Mouse (Mus musculus) limb, embryonic 11.5 days (tissue): ENCODE measurements around the gene Cyp8b1. TPM values are rescaled to one million over a fixed set of nuclear protein-coding genes. Genes with fewer than 3 reads are reported as not detected.

Experiments used
- ATAC-seq: fragments of 200-750 bp; cut with Nextera tagmentation; 2 replicates; pipeline ENCODE4 v1.8.0; 2017; ENCODE audit warnings: low read depth; ENCODE audit not compliant: insufficient number of reproducible peaks, low FRiP score, low TSS enrichment
- DNase-seq: peaks from one replicate; pipeline ENCODE4 v3.0.0-alpha.2; 2015; ENCODE audit warnings: low spot score
- H3K27ac ChIP-seq: fragments of 300-500 bp; sonication (generic); replicated peaks from 2 replicates; pipeline ENCODE4 v1.5.1; 2014; ENCODE audit warnings: low read depth, mild to moderate bottlenecking, low read length
- H3K27me3 ChIP-seq: fragments of 300-500 bp; sonication (generic); 2 replicates; pipeline ENCODE4 v1.6.1; 2014; ENCODE audit warnings: mild to moderate bottlenecking, low read length, mixed read lengths; ENCODE audit not compliant: control insufficient read depth, insufficient read depth
- H3K36me3 ChIP-seq: fragments of 300-500 bp; sonication (generic); 2 replicates; pipeline ENCODE4 v1.6.1; 2014; ENCODE audit warnings: mild to moderate bottlenecking, low read length, moderate library complexity, mixed read lengths; ENCODE audit not compliant: control insufficient read depth, insufficient read depth
- H3K4me1 ChIP-seq: fragments of 300-500 bp; sonication (generic); 2 replicates; pipeline ENCODE4 v1.6.1; 2014; ENCODE audit warnings: low read length, mixed read lengths; ENCODE audit not compliant: control insufficient read depth, insufficient read depth
- H3K4me2 ChIP-seq: fragments of 300-500 bp; sonication (generic); 2 replicates; pipeline ENCODE4 v1.6.1; 2014; ENCODE audit warnings: low read depth, mild to moderate bottlenecking, moderate library complexity; ENCODE audit not compliant: severe bottlenecking
- H3K4me3 ChIP-seq: fragments of 300-500 bp; sonication (generic); 2 replicates; pipeline ENCODE4 v1.5.1; 2014; ENCODE audit warnings: low read depth, low read length
- H3K9ac ChIP-seq: fragments of 300-500 bp; sonication (generic); 2 replicates; pipeline ENCODE4 v1.6.1; 2014; ENCODE audit warnings: mild to moderate bottlenecking, low read length
- H3K9me3 ChIP-seq: fragments of 300-500 bp; sonication (generic); 2 replicates; pipeline ENCODE4 v1.6.1; 2016; ENCODE audit warnings: low read length; ENCODE audit not compliant: control insufficient read depth
- WGBS: fragments of 180-500 bp; shearing (Covaris S2); extraction: QIAGEN DNeasy Blood & Tissue Kit; methylation state at CpG from one replicate; pipeline ENCODE4 v1.1.7; 2014; 5-methylcytosine and 5-hydroxymethylcytosine counted together
- polyA plus RNA-seq: library from polyadenylated mRNA; unstranded; fragments of >200 nt; fragmentation: Nextera tagmentation; extraction: Ambion mirVana; gene quantifications from 2 replicates; pipeline ENCODE4 v1.2.1, GENCODE M21; 2014

The Cyp8b1 gene
- polyA plus RNA-seq = not detected in 2 replicates

DNA sequence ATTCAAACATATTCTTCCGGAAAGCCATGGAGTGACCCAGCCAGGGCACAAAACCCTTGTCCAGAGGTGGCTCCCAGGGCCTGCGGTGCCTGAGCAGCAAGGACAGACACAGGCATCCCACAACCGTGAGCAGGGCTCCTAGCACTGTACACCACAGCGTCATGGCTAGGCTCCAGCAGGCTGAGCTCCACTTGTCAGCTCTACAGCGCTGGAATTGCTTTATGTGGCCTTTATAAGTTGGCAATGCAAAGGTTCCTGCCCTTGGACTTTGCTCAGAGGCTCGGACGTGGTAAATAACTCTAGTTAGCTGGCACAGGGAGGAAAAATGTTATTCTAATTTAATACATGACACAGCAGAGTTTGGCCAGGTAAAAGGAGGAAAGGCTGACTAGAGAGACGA is at the start of gene Cyp8b1:
Gene Cyp8b1 (minus strand): TSS at position 204 of the 400 bp plus-strand sequence.
- no peak within 1 kb of the TSS for H3K4me3 ChIP-seq
- no peaks in the 10 kb centered on the region for H3K4me1 ChIP-seq
- no peaks in the 10 kb centered on the region for H3K36me3 ChIP-seq
- no peak for ATAC-seq
- H3K27ac ChIP-seq = no peak within 1 kb of the TSS
- no peak within 1 kb of the TSS for H3K4me2 ChIP-seq
- WGBS = 82% methylated on average over 8 of the region's 8 CpGs
- no peak within 1 kb of the TSS for H3K9ac ChIP-seq
- no peaks in the 10 kb centered on the region for H3K27me3 ChIP-seq
- DNase-seq = no peak
- H3K9me3 ChIP-seq = no peaks in the 10 kb centered on the region

DNA sequence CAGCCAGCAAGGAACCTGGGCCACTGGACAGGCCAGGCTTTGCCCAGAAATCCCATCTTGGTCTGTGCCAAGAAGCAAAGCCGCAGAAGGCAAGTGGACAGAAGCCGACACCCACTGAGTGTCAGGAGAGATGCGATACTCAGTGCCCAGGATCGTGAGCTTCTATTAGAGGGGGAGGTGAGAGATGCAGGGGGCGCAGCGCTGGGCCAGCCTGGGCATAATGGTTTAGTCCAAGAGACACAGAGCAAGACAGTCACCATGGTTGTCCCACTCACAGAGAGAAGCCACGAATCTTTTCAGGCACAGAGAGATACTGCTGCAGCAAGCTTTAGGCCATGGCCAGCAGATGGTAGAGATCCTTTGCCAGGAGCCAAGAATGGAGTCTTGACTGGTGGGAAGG is 48.8 kb upstream of the Cyp8b1 start:
- H3K4me3 ChIP-seq = no peak overlapping the region
- H3K27ac ChIP-seq = no peak overlapping the region
- H3K27me3 ChIP-seq = no peaks in the 10 kb centered on the region
- no peak overlapping the region for H3K4me2 ChIP-seq
- WGBS = 91% methylated on average over 7 of the region's 7 CpGs
- no peaks in the 10 kb centered on the region for H3K9me3 ChIP-seq
- no peaks in the 10 kb centered on the region for H3K4me1 ChIP-seq
- ATAC-seq = no peak
- no peak overlapping the region for H3K9ac ChIP-seq
- no peaks in the 10 kb centered on the region for H3K36me3 ChIP-seq
- no peak for DNase-seq

GRCm38 (mm10) chr9:121959966-121960635 is 44.0 kb upstream of the Cyp8b1 start:
- no peaks in the 10 kb centered on the region for H3K36me3 ChIP-seq
- H3K27me3 ChIP-seq = no peaks in the 10 kb centered on the region
- ATAC-seq = no peak
- H3K4me2 ChIP-seq = no peak overlapping the region
- WGBS = 34% methylated on average over 7 of the region's 7 CpGs
- H3K27ac ChIP-seq = no peak overlapping the region
- H3K4me3 ChIP-seq = no peak overlapping the region
- DNase-seq = no peak
- no peak overlapping the region for H3K9ac ChIP-seq
- no peaks in the 10 kb centered on the region for H3K4me1 ChIP-seq
- no peaks in the 10 kb centered on the region for H3K9me3 ChIP-seq

- DNase-seq = no peak
- Histone ChIP-seq H3K4me1 (no peaks in the 10 kb centered on the region), H3K9me3 (no peaks in the 10 kb centered on the region), H3K9ac (no peak overlapping the region), H3K27me3 (no peaks in the 10 kb centered on the region), H3K36me3 (no peaks in the 10 kb centered on the region), H3K4me2 (no peak overlapping the region), H3K4me3 (no peak overlapping the region), H3K27ac (no peak overlapping the region)
- ATAC-seq = no peak
- WGBS = 91% methylated on average over 6 of the region's 6 CpGs
These were observed 36.5 kb upstream of the Cyp8b1 start for GRCm38 (mm10) chr9:121952596-121952995.

DNA sequence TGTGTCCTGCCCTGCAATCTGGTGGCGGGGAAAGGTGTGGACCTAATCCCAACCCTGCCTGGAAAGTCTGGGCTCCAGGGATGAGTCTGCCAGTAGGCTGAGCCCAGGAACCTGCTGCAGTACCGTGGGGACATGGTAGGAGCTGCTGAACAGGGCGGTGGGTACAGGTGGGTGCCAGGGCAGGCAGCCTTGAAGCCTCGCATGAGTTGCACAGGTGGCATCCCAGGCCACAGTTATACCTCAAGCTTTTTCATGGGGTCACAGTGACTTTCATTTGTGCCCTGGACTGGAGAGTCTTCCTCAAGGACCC is 35.0 kb upstream of the Cyp8b1 start:
- H3K36me3 ChIP-seq = no peaks in the 10 kb centered on the region
- H3K9me3 ChIP-seq = no peaks in the 10 kb centered on the region
- DNase-seq (no peak), ATAC-seq (no peak)
- H3K27ac ChIP-seq = no peak overlapping the region
- H3K9ac ChIP-seq = no peak overlapping the region; the same call in 1 of the 2 replicates
- WGBS = 37% methylated on average over 4 of the region's 4 CpGs
- peak overlapping the region; percentile 31 for H3K4me2 ChIP-seq
- H3K4me1 ChIP-seq = no peaks in the 10 kb centered on the region
- peak overlapping the region; percentile 5; the same call in 1 of the 2 replicates for H3K4me3 ChIP-seq
- H3K27me3 ChIP-seq = no peaks in the 10 kb centered on the region

GRCm38 (mm10) chr9:121950418-121951113 is 34.5 kb upstream of the Cyp8b1 start, which contains the start of gene Fam198a:
Gene Fam198a (plus strand): TSS chr9:121950988.
- Histone ChIP-seq H3K36me3 (no peaks in the 10 kb centered on the region), H3K4me2 (peak within 1 kb of the TSS; percentile 31), H3K27ac (no peak within 1 kb of the TSS), H3K9ac (no peak within 1 kb of the TSS; the same call in 1 of the 2 replicates), H3K4me3 (peak within 1 kb of the TSS; percentile 5; the same call in 1 of the 2 replicates), H3K4me1 (no peaks in the 10 kb centered on the region), H3K9me3 (no peaks in the 10 kb centered on the region), H3K27me3 (no peaks in the 10 kb centered on the region)
- DNase-seq = peak; percentile 51
- ATAC-seq = peak; percentile 75
- WGBS = 14% methylated on average over 14 of the region's 14 CpGs

GRCm38 (mm10) chr9:121948431-121948830 is 32.3 kb upstream of the Cyp8b1 start:
- H3K4me3 ChIP-seq = no peak overlapping the region
- H3K9me3 ChIP-seq = no peaks in the 10 kb centered on the region
- no peaks in the 10 kb centered on the region for H3K4me1 ChIP-seq
- DNase-seq (no peak), ATAC-seq (no peak)
- H3K27me3 ChIP-seq = no peaks in the 10 kb centered on the region
- H3K36me3 ChIP-seq = no peaks in the 10 kb centered on the region
- H3K4me2 ChIP-seq = no peak overlapping the region
- no peak overlapping the region for H3K9ac ChIP-seq
- 75% methylated on average over 4 of the region's 4 CpGs for WGBS
- H3K27ac ChIP-seq = no peak overlapping the region

GRCm38 (mm10) chr9:121947784-121948183 is 31.7 kb upstream of the Cyp8b1 start:
- ATAC-seq (no peak), DNase-seq (peak; percentile 56)

More at GRCm38 (mm10) chr9:121947784-121948183, 31.7 kb upstream of the Cyp8b1 start:
- H3K4me2 ChIP-seq = no peak overlapping the region
- no peaks in the 10 kb centered on the region for H3K4me1 ChIP-seq
- no peak overlapping the region for H3K9ac ChIP-seq
- no peaks in the 10 kb centered on the region for H3K27me3 ChIP-seq
- no peaks in the 10 kb centered on the region for H3K9me3 ChIP-seq
- no peaks in the 10 kb centered on the region for H3K36me3 ChIP-seq
- WGBS = 6% methylated on average over 4 of the region's 4 CpGs
- H3K4me3 ChIP-seq = no peak overlapping the region
- H3K27ac ChIP-seq = no peak overlapping the region
